Mouse (Mus musculus): Measurements from ENCODE around the gene Insl6. TPM values are rescaled to one million over a fixed set of nuclear protein-coding genes. Genes with fewer than 3 reads are reported as not detected.
A peak's percentile ranks its signal among the peaks of the same experiment; 100 is the strongest.

Insl6 gene
- polyA plus RNA-seq, 1 experiment from 2014 or later: 7.9 TPM

DNA sequence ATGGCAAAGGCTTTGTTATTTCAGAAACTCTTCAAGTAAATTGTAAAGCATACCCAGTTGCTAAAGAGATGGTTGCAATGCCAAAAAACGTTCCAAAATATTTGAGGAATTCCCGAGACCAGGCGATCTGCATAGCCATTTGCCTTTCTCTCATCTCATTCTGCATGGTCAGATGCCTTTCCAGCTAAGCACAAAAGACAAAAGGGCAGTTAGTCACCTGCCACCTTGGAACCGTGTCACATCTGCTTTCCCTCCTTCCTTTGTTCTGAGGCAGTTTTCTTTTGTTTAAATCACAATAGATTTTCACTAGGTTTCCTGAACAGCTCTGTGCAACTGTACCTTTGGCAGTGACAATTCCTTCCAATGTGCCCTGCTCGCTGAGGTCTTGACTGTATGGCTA lies 25.8 kb upstream of the Insl6 start:
- no peak overlapping the region for H3K27ac ChIP-seq
- 56% methylated on average over 5 of the region's 5 CpGs for WGBS
- no peaks in the 10 kb centered on the region for H3K9me3 ChIP-seq
- peaks cover 12% of the 10 kb centered on the region for H3K36me3 ChIP-seq
- no peak overlapping the region for H3K4me2 ChIP-seq
- no peak for ATAC-seq (ENCODE audit: insufficient number of reproducible peaks, insufficient read depth, low FRiP score, low TSS enrichment, low read depth)
- no peak overlapping the region for H3K4me3 ChIP-seq
- H3K9ac ChIP-seq: no peak overlapping the region
- no peaks in the 10 kb centered on the region for H3K4me1 ChIP-seq
- no peaks in the 10 kb centered on the region for H3K27me3 ChIP-seq

DNA sequence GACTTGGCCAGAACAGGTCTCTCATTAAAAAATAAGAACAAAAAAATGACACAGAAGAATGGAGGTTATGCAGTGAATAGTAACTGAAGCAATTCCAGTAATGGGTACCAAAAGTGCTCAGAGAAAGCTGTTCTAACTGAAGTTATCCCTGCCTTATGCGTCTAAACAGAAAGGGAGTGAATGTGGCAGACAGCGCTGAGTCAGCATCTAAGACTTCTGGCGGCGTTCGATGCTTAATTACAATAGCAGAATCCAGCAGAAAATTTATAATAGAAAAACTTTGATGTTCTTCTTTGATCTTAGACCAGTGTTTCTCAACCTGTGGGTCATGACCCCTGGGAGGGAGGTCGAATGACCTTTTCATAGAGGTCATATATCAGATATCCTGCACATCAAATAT lies 20.5 kb upstream of the Insl6 start:
- no peaks in the 10 kb centered on the region for H3K4me1 ChIP-seq
- H3K4me2 ChIP-seq: no peak overlapping the region
- H3K9ac ChIP-seq: no peak overlapping the region
- no peak overlapping the region for H3K27ac ChIP-seq
- ATAC-seq (ENCODE audit: insufficient number of reproducible peaks, insufficient read depth, low FRiP score, low TSS enrichment, low read depth): no peak
- 72% methylated on average over 6 of the region's 6 CpGs for WGBS
- H3K4me3 ChIP-seq: no peak overlapping the region
- H3K36me3 ChIP-seq: peaks cover 7% of the 10 kb centered on the region
- no peaks in the 10 kb centered on the region for H3K9me3 ChIP-seq
- H3K27me3 ChIP-seq: no peaks in the 10 kb centered on the region

DNA sequence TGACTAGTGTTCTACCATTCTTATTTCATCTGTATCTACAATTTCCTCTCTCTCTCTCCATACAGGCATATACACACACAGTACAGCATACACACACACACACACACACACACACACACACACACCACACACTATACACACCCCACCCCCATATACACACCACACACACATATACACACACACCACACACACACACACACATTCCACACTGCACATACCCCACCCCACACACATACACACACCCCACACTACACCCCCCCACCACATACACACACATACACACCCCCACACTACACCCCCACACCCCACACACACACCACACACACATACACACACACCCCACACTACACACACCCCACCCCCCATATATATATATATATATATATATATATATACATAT lies 19.7 kb upstream of the Insl6 start:
- Histone ChIP-seq H3K27me3 (no peaks in the 10 kb centered on the region), H3K4me3 (no peak overlapping the region), H3K4me2 (no peak overlapping the region), H3K9ac (no peak overlapping the region), H3K27ac (no peak overlapping the region), H3K4me1 (no peaks in the 10 kb centered on the region), H3K9me3 (no peaks in the 10 kb centered on the region), H3K36me3 (peaks cover 2% of the 10 kb centered on the region)
- no peak for ATAC-seq (ENCODE audit: insufficient number of reproducible peaks, insufficient read depth, low FRiP score, low TSS enrichment, low read depth)

DNA sequence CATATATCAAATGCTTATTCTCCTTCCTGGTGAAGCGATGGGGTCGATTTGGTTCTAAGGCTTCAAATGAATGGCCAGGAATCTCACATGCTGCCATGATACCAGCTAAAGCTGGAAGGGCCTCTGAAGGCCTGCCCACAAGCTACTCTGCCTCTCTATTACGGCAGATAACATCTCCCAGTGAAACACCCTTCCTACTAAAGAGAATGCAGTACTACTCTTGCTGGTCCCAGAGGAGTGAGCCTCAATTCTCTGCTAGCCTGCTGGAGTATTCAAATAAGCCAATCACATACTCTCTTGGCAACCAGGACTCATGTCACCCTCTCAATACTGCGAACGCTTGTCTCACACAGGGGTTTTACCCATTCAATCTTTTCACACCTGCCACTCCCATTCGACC lies 17.1 kb upstream of the Insl6 start:
- Histone ChIP-seq H3K27me3 (no peaks in the 10 kb centered on the region), H3K27ac (no peak overlapping the region), H3K4me2 (no peak overlapping the region), H3K9ac (no peak overlapping the region), H3K36me3 (no peaks in the 10 kb centered on the region), H3K4me1 (no peaks in the 10 kb centered on the region), H3K4me3 (no peak overlapping the region), H3K9me3 (no peaks in the 10 kb centered on the region)
- no peak for ATAC-seq (ENCODE audit: insufficient number of reproducible peaks, insufficient read depth, low FRiP score, low TSS enrichment, low read depth)
- WGBS: 87% methylated on average over 6 of the region's 6 CpGs

DNA sequence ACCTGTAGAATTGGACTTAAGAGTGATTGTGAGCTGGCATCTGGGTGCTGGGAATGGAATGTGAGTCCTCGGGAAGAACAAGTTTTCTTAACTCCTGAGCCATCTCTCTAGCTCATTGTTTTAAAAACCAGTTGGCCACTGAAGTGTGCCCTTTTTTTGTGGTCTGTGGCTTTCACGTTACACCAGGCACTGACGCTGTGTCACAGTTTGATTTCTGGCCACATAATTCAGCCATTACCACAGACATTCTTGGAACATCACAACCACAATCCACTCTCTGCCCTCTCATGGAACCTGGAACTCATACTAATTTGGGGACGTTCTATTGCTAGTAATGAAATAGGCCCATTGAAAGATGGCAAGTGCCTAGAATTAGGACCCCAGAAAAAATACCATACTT lies 15.9 kb upstream of the Insl6 start:
- Histone ChIP-seq H3K9ac (no peak overlapping the region), H3K4me3 (no peak overlapping the region), H3K27ac (no peak overlapping the region), H3K4me2 (no peak overlapping the region), H3K27me3 (no peaks in the 10 kb centered on the region), H3K9me3 (no peaks in the 10 kb centered on the region), H3K4me1 (no peaks in the 10 kb centered on the region), H3K36me3 (no peaks in the 10 kb centered on the region)
- WGBS: 68% methylated on average over 4 of the region's 4 CpGs
- no peak for ATAC-seq (ENCODE audit: insufficient number of reproducible peaks, insufficient read depth, low FRiP score, low TSS enrichment, low read depth)

DNA sequence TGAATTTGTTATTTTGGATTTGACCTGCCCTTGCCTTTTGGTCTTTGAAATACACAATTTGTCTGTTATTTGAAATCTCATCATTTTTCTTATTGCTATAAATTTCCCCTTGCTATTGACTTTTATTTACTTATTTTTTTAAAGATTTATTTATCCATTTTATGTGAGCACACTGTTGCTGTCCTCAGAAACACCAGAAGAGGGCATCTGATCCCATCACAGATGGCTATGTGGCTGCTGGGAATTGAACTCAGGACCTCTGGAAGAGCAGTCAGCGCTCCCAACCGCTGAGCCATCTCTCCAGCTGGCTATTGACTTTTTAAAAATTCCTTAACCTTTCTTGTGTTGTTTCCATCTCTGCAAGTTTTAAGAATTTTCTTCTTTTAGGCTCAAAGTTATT lies 11.5 kb upstream of the Insl6 start:
- Histone ChIP-seq H3K36me3 (no peaks in the 10 kb centered on the region), H3K9ac (no peak overlapping the region), H3K9me3 (no peaks in the 10 kb centered on the region), H3K4me1 (peaks cover 10% of the 10 kb centered on the region), H3K27ac (no peak overlapping the region), H3K27me3 (peaks cover 18% of the 10 kb centered on the region), H3K4me3 (no peak overlapping the region), H3K4me2 (no peak overlapping the region)
- 86% methylated on average over 2 of the region's 2 CpGs for WGBS
- ATAC-seq (ENCODE audit: insufficient number of reproducible peaks, insufficient read depth, low FRiP score, low TSS enrichment, low read depth): no peak

DNA sequence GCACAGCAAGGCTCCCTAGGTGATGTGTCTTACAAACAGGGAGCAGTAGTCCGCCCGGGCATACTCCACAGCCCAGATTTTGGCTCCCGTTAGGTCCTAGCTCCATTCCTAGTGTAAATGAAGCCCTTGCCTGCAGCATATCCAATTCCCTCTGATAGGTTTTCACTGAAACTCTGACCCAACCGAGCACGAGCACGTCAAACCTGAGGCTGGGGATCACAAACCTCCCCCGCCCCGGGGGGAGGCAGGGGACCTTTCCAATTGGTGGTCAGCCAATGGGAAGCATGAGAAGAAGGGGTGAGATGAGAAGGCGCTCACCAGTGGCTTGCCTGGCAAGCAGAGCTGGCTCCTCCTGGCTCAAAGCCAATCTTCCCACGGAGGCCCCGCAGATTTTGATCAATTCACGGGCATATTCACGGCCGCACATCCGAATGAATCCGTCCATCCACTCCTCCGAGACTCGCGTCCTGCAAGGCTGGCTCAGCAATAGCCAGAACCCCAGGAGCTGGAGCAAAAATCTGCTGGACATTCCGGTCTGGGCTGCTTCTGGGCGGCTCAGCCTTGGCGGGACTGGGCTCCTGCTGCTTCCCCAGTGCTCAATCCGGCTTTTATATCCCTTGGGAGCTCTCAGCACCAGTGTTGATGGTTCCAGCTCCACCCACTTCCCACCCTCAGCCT lies 9.1 kb upstream of the Insl6 start, which contains the start of gene Rln1:
Gene Rln1, minus strand, starts transcription at position 603 of the 678 bp plus-strand sequence.
- ATAC-seq (ENCODE audit: insufficient number of reproducible peaks, insufficient read depth, low FRiP score, low TSS enrichment, low read depth): no peak
- Histone ChIP-seq H3K4me3 (peak within 1 kb of the TSS; percentile 44), H3K9me3 (no peaks in the 10 kb centered on the region), H3K36me3 (no peaks in the 10 kb centered on the region), H3K27me3 (peaks cover 18% of the 10 kb centered on the region), H3K9ac (peak within 1 kb of the TSS; percentile 74), H3K4me2 (peak within 1 kb of the TSS; percentile 84), H3K4me1 (peaks cover 10% of the 10 kb centered on the region), H3K27ac (no peak within 1 kb of the TSS)
- WGBS: 2% methylated on average over 23 of the region's 23 CpGs

DNA sequence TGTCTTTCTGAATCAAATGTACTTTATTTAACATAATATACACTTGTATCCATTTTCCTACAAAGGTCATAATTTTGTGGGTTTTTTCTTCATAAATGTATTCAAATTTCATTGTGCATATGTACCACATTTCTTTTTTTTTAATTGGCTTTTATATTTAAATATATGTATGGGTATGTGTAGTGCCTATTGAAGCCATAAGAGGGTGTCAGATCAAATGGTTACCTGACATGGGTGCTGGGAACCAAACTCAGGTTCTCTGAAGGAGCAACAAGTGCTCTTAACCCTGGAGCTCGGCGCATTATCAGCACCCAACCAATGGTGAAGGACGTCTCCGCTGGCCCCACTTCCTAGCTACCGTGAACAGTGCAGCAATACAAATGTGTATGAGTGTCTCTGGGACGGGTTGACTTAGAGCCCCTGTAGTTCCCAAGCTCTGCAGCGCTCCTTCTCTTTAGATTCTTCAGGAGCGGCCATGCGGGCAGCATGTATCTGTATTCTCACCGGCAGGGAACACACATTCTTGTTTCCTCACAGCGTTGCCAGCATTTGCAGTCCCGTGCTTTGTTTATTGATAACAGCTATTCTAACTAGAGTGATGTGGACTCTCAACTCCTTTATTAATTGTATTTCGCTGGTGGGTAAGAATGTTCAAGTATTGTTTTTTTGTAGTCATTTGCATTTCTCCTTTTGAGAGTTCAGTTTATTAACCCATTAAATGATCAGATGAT lies 1.8 kb upstream of the Insl6 start:
- ATAC-seq (ENCODE audit: insufficient number of reproducible peaks, insufficient read depth, low FRiP score, low TSS enrichment, low read depth): no peak

DNA sequence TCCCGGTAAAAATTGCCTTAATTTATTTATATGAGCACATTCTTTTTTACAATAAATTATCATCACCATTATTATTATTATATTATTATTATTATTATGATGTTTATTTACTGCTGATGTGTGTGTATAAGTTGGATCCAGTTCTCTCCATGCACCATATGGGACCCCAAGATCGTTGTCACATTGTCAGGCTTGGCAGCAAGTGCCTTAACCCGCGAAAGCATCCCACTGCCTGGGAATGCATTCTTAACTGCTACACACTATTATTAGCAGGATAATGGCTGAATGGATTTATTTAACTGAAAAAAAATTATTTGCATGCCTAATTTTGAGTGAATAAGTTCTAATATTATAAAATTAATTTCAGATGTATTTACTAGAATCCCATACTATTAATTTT lies 1.2 kb upstream of the Insl6 start:
- ATAC-seq (ENCODE audit: insufficient number of reproducible peaks, insufficient read depth, low FRiP score, low TSS enrichment, low read depth): no peak
- no peaks in the 10 kb centered on the region for H3K9me3 ChIP-seq
- H3K4me1 ChIP-seq: peaks cover 6% of the 10 kb centered on the region; the same call in 1 of the 2 replicates
- H3K4me3 ChIP-seq: no peak overlapping the region
- WGBS: 84% methylated on average over 4 of the region's 4 CpGs
- no peak overlapping the region for H3K27ac ChIP-seq
- H3K9ac ChIP-seq: no peak overlapping the region
- no peaks in the 10 kb centered on the region for H3K36me3 ChIP-seq
- H3K27me3 ChIP-seq: no peaks in the 10 kb centered on the region
- H3K4me2 ChIP-seq: no peak overlapping the region

More for the DNA sequence above, 1.8 kb upstream of the Insl6 start:
- WGBS: 85% methylated on average over 13 of the region's 13 CpGs
- Histone ChIP-seq H3K9me3 (no peaks in the 10 kb centered on the region), H3K27me3 (no peaks in the 10 kb centered on the region), H3K27ac (no peak overlapping the region), H3K4me1 (peaks cover 6% of the 10 kb centered on the region; the same call in 1 of the 2 replicates), H3K4me2 (no peak overlapping the region), H3K4me3 (no peak overlapping the region), H3K36me3 (no peaks in the 10 kb centered on the region), H3K9ac (no peak overlapping the region)

DNA sequence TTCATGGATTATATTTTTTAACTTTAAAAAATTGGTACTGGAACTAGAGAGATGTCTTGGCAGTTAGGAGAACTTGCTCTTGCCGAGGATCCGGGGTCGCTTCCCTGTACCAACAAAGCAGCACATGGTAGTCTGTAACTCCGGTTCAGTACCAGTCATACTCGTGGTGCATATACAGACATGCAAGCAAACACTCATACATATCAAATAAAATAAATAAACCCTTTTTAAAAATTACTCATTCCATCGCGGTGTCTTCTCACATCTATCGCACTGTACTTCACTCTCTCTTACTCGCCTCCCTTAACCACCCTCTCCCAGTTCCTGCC lies 660 bp upstream of the Insl6 start:
- H3K9ac ChIP-seq: no peak overlapping the region
- no peak for ATAC-seq (ENCODE audit: insufficient number of reproducible peaks, insufficient read depth, low FRiP score, low TSS enrichment, low read depth)
- H3K27ac ChIP-seq: no peak overlapping the region
- H3K4me2 ChIP-seq: peak overlapping the region; percentile 59
- peaks cover 6% of the 10 kb centered on the region; the same call in 1 of the 2 replicates for H3K4me1 ChIP-seq
- WGBS: 58% methylated on average over 9 of the region's 9 CpGs
- peak overlapping the region; percentile 43 for H3K4me3 ChIP-seq
- no peaks in the 10 kb centered on the region for H3K36me3 ChIP-seq
- H3K9me3 ChIP-seq: no peaks in the 10 kb centered on the region
- H3K27me3 ChIP-seq: no peaks in the 10 kb centered on the region

DNA sequence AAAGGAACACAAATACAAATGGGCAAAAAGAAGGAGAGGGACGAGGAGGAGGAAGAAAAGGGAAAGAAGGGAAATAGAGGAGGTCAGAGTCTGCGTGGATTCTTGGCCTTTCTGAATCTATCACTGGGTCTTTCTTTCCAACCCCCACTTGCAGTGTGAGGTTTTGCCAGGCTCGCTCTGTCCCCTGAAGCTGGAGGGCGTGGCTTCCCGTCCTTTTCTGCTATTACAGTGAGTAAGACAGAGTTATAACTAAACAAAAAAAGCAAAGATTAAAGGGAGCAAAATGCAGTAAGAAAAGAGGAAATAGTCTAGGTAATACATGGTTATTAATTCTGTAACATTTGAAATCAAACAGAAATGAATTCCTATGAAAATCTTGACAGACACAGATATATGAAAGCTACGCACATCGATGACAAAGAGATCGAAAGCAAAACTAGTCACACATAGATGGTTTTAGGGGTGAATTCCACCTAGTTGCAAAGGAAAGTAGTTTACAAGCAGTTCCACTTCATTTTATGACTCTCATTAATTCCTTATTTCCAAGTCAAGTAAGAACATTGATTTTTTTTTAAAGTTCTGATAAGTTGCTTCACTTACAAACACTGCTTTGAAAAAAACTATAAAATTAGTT lies 1.6 kb downstream of the Insl6 start:
- Histone ChIP-seq H3K4me1 (peaks cover 6% of the 10 kb centered on the region; the same call in 1 of the 2 replicates), H3K27me3 (no peaks in the 10 kb centered on the region), H3K36me3 (no peaks in the 10 kb centered on the region), H3K9me3 (no peaks in the 10 kb centered on the region), H3K9ac (no peak overlapping the region), H3K4me2 (peak overlapping the region; percentile 14; the same call in 1 of the 2 replicates), H3K4me3 (no peak overlapping the region), H3K27ac (no peak overlapping the region)
- 66% methylated on average over 8 of the region's 8 CpGs for WGBS
- ATAC-seq (ENCODE audit: insufficient number of reproducible peaks, insufficient read depth, low FRiP score, low TSS enrichment, low read depth): no peak

DNA sequence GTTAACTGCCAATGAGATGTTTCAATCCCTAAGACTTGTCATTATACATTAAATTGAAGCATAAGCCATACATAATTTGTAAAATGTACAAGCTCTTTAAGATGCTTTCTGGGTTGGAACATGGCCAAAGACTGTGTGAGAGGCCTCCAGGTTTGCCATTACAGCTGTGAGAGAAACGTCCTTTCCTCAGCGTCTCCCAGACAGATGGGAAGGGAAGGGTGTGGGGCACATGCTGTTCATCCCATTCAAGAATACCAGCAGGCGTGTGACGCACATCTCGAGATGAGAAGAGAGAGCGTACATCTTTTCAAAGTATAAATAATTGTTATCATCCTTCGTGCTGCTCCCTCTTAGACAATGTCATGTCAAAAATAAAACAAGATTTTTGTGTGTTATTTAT lies 12.5 kb downstream of the Insl6 start:
- no peak overlapping the region for H3K27ac ChIP-seq
- H3K9ac ChIP-seq: no peak overlapping the region
- H3K9me3 ChIP-seq: peaks cover 13% of the 10 kb centered on the region
- no peaks in the 10 kb centered on the region for H3K27me3 ChIP-seq
- WGBS: 66% methylated on average over 7 of the region's 7 CpGs
- ATAC-seq (ENCODE audit: insufficient number of reproducible peaks, insufficient read depth, low FRiP score, low TSS enrichment, low read depth): no peak
- peaks cover 42% of the 10 kb centered on the region for H3K36me3 ChIP-seq
- no peak overlapping the region for H3K4me2 ChIP-seq
- H3K4me3 ChIP-seq: no peak overlapping the region
- H3K4me1 ChIP-seq: no peaks in the 10 kb centered on the region
